Mouse (Mus musculus): Measurements from ENCODE around the gene Triobp.
"Not testable (repeated sequence)": the region's sequence is repeated elsewhere in the genome, so short reads cannot be mapped to it uniquely, and the experiment has no call there.

Triobp gene

GRCm38 (mm10) chr15:79001559-79001958 is 54.0 kb downstream of the Triobp start:
- no peak for DNase-seq (ENCODE audit: low spot score)

GRCm38 (mm10) chr15:79002036-79002435 is 54.5 kb downstream of the Triobp start:
- no peak for DNase-seq (ENCODE audit: low spot score)

GRCm38 (mm10) chr15:79003079-79003478 is 55.6 kb downstream of the Triobp start:
- no peak for DNase-seq (ENCODE audit: low spot score)

GRCm38 (mm10) chr15:79005581-79005980 is 58.1 kb downstream of the Triobp start:
- no peak for DNase-seq (ENCODE audit: low spot score)

- no peak for DNase-seq (ENCODE audit: low spot score)
Measured at GRCm38 (mm10) chr15:79006638-79007037, 59.1 kb downstream of the Triobp start.

- no peak for DNase-seq (ENCODE audit: low spot score)
Measured at GRCm38 (mm10) chr15:79007059-79007458, 59.5 kb downstream of the Triobp start.

- DNase-seq (ENCODE audit: low spot score), result not testable (repeated sequence)
Measured at GRCm38 (mm10) chr15:79007836-79008235, 60.3 kb downstream of the Triobp start.

GRCm38 (mm10) chr15:79009734-79010133 is 62.2 kb downstream of the Triobp start:
- no peak for DNase-seq (ENCODE audit: low spot score)

GRCm38 (mm10) chr15:79011550-79011949 is 64.0 kb downstream of the Triobp start:
- no peak for DNase-seq (ENCODE audit: low spot score)

GRCm38 (mm10) chr15:79013382-79013781 is 65.9 kb downstream of the Triobp start:
- no peak for DNase-seq (ENCODE audit: low spot score)

- DNase-seq (ENCODE audit: low spot score), result no peak
Measured at GRCm38 (mm10) chr15:79018191-79018590, 70.7 kb downstream of the Triobp start.

- DNase-seq (ENCODE audit: low spot score), result no peak
Measured at GRCm38 (mm10) chr15:79018886-79019285, 71.4 kb downstream of the Triobp start.

- no peak for DNase-seq (ENCODE audit: low spot score)
Measured at GRCm38 (mm10) chr15:79022671-79023230, 75.2 kb downstream of the Triobp start.

- no peak for DNase-seq (ENCODE audit: low spot score)
Measured at GRCm38 (mm10) chr15:79023366-79023765, 75.8 kb downstream of the Triobp start.

GRCm38 (mm10) chr15:79025687-79026308 is 78.3 kb downstream of the Triobp start:
- no peak for DNase-seq (ENCODE audit: low spot score)

- no peak for DNase-seq (ENCODE audit: low spot score)
Measured at GRCm38 (mm10) chr15:79026511-79027290, 79.2 kb downstream of the Triobp start.

- DNase-seq (ENCODE audit: low spot score), result peak; percentile 43
Measured at GRCm38 (mm10) chr15:79027291-79028205, 80.0 kb downstream of the Triobp start.

GRCm38 (mm10) chr15:79028237-79028738 is 80.8 kb downstream of the Triobp start, which contains the start of gene H1f0:
TSS of gene H1f0 (plus strand) at chr15:79028450.
- peak; percentile 98 for DNase-seq (ENCODE audit: low spot score)

GRCm38 (mm10) chr15:79028823-79029484 is 81.4 kb downstream of the Triobp start:
- no peak for DNase-seq (ENCODE audit: low spot score)

GRCm38 (mm10) chr15:79029519-79030241 is 82.2 kb downstream of the Triobp start:
- no peak for DNase-seq (ENCODE audit: low spot score)

Data from ovary, postnatal 10 days (tissue).